Mouse (Mus musculus) activated CD4-positive, CD25-positive, alpha-beta regulatory T cell, adult 4 months (primary cell): ENCODE data around the gene Inpp5f. TPM values are rescaled to one million over a fixed set of nuclear protein-coding genes. Genes with fewer than 3 reads are reported as not detected.
A peak's percentile ranks its signal among the peaks of the same experiment; 100 is the strongest.
"Not testable (repeated sequence)": the region's sequence is repeated elsewhere in the genome, so short reads cannot be mapped to it uniquely, and the experiment has no call there.

ENCODE experiments used
- ATAC-seq: one replicate; pipeline ENCODE4 v1.8.0; 2017
- polyA plus RNA-seq, 2 experiments: library from polyadenylated mRNA; unstranded; fragments of 100-300 nt; shearing (Covaris generic); gene quantifications; one replicate each; pipeline ENCODE4 v1.2.1; 2017

Gene Inpp5f
- polyA plus RNA-seq, 2 experiments from 2014 or later = 46.7 to 50.3 TPM

- ATAC-seq = no peak
Measured at GRCm38 (mm10) chr7:128596274-128596673, 14.9 kb upstream of the Inpp5f start.

- ATAC-seq = no peak
Measured at GRCm38 (mm10) chr7:128599072-128599471, 12.1 kb upstream of the Inpp5f start.

GRCm38 (mm10) chr7:128601826-128602225 lies 9.3 kb upstream of the Inpp5f start:
- ATAC-seq = no peak

GRCm38 (mm10) chr7:128609936-128610335 lies 1.2 kb upstream of the Inpp5f start:
- not testable (repeated sequence) for ATAC-seq

GRCm38 (mm10) chr7:128610490-128610889 lies 638 bp upstream of the Inpp5f start:
- no peak for ATAC-seq

GRCm38 (mm10) chr7:128611799-128612411 lies 777 bp downstream of the Inpp5f start:
- no peak for ATAC-seq

- no peak for ATAC-seq
Measured at GRCm38 (mm10) chr7:128612521-128613181, 1.5 kb downstream of the Inpp5f start.

GRCm38 (mm10) chr7:128613578-128613977 lies 2.5 kb downstream of the Inpp5f start:
- ATAC-seq = no peak

- no peak for ATAC-seq
Measured at GRCm38 (mm10) chr7:128617587-128617986, 6.5 kb downstream of the Inpp5f start.

GRCm38 (mm10) chr7:128620178-128620577 lies 9.1 kb downstream of the Inpp5f start:
- peak; percentile 47 for ATAC-seq

GRCm38 (mm10) chr7:128622266-128622961 lies 11.3 kb downstream of the Inpp5f start:
- peak; percentile 50 for ATAC-seq

GRCm38 (mm10) chr7:128622994-128623393 lies 11.9 kb downstream of the Inpp5f start:
- ATAC-seq = no peak

- ATAC-seq = no peak
Measured at GRCm38 (mm10) chr7:128625382-128625781, 14.3 kb downstream of the Inpp5f start.

GRCm38 (mm10) chr7:128626601-128627000 lies 15.5 kb downstream of the Inpp5f start:
- ATAC-seq = peak; percentile 17

- ATAC-seq = peak; percentile 78
Measured at GRCm38 (mm10) chr7:128627251-128627650, 16.1 kb downstream of the Inpp5f start.

- ATAC-seq = no peak
Measured at GRCm38 (mm10) chr7:128627723-128628122, 16.6 kb downstream of the Inpp5f start.

GRCm38 (mm10) chr7:128633156-128633555 lies 22.0 kb downstream of the Inpp5f start:
- peak; percentile 94 for ATAC-seq

GRCm38 (mm10) chr7:128639925-128640485 lies 28.9 kb downstream of the Inpp5f start:
- no peak for ATAC-seq

- ATAC-seq = no peak
Measured at GRCm38 (mm10) chr7:128641571-128641970, 30.4 kb downstream of the Inpp5f start.

GRCm38 (mm10) chr7:128642386-128642785 lies 31.3 kb downstream of the Inpp5f start:
- ATAC-seq = no peak

GRCm38 (mm10) chr7:128656970-128657369 lies 45.8 kb downstream of the Inpp5f start:
- no peak for ATAC-seq

- ATAC-seq = no peak
Measured at GRCm38 (mm10) chr7:128663906-128664305, 52.8 kb downstream of the Inpp5f start.

- no peak for ATAC-seq
Measured at GRCm38 (mm10) chr7:128664861-128665377, 53.8 kb downstream of the Inpp5f start.
